Mouse (Mus musculus): Measurements from ENCODE around the gene Sgcg. TPM values are rescaled to one million over a fixed set of nuclear protein-coding genes. Genes with fewer than 3 reads are reported as not detected.

Gene Sgcg
- polyA plus RNA-seq (2014; fragmentation: Illumina TruSeq; extraction: RNeasy Lipid Tissue Mini Kit (QIAGEN cat#74804)): 0.80 TPM

GRCm38 (mm10) chr14:61258352-61258751, at the start of gene Sgcg:
Gene Sgcg (minus strand): TSS chr14:61258490.

Other genes with a start within 250 kb of the Sgcg start
- 43.6 TPM for gene Tnfrsf19, start 212.0 kb downstream of the Sgcg start, polyA plus RNA-seq (2014; fragmentation: Illumina TruSeq; extraction: RNeasy Lipid Tissue Mini Kit (QIAGEN cat#74804))
- 20.5 TPM for gene Sacs, start 120.0 kb downstream of the Sgcg start, polyA plus RNA-seq (2014; fragmentation: Illumina TruSeq; extraction: RNeasy Lipid Tissue Mini Kit (QIAGEN cat#74804))
- 2.7 TPM for gene Arl11, start 51.3 kb upstream of the Sgcg start, polyA plus RNA-seq (2014; fragmentation: Illumina TruSeq; extraction: RNeasy Lipid Tissue Mini Kit (QIAGEN cat#74804))
- 5.6 TPM for gene Ebpl, start 101.9 kb upstream of the Sgcg start, polyA plus RNA-seq (2014; fragmentation: Illumina TruSeq; extraction: RNeasy Lipid Tissue Mini Kit (QIAGEN cat#74804))
- 180 TPM for gene Kpna3, start 181.4 kb upstream of the Sgcg start, polyA plus RNA-seq (2014; fragmentation: Illumina TruSeq; extraction: RNeasy Lipid Tissue Mini Kit (QIAGEN cat#74804))